Mouse (Mus musculus): ENCODE results near the gene Cdc123.

- no peak for TF ChIP-seq CTCF (IDR thresholded peaks at IDR 0.05; ENCODE audit: borderline replicate concordance, control insufficient read depth, extremely low read depth, insufficient read depth, low read length, poor library complexity)
- no peak for TF ChIP-seq POLR2A (IDR thresholded peaks at IDR 0.05; ENCODE audit: control insufficient read depth, extremely low read depth, insufficient read depth, low read length, poor library complexity)
Observed at GRCm38 (mm10) chr2:5768946-5769345, 76.0 kb downstream of the Cdc123 start.

All from thymus, adult 2 months (tissue).